Mouse (Mus musculus) small intestine, adult 2 months (tissue): ENCODE measurements around the gene Trabd2b.

ENCODE experiments used
- CTCF ChIP-seq: fragments of 200-500 bp; IDR thresholded peaks from 2 replicates; pipeline ENCODE4 v1.5.1; 2012; ENCODE audit warnings: low read depth, mild to moderate bottlenecking, control low read depth, inconsistent platforms, low read length, moderate library complexity, mixed read lengths; ENCODE audit not compliant: insufficient replicate concordance, insufficient read length; ENCODE audit errors: extremely low read depth
- POLR2A ChIP-seq: fragments of 200-500 bp; IDR thresholded peaks from 2 replicates; pipeline ENCODE4 v1.6.1; 2012; ENCODE audit warnings: low read depth, mild to moderate bottlenecking, control low read depth, inconsistent platforms, low read length, moderate library complexity

- no peak for TF ChIP-seq CTCF
- no peak for TF ChIP-seq POLR2A
Measured at GRCm38 (mm10) chr4:114659876-114660275, 253.4 kb downstream of the Trabd2b start.
